Mouse (Mus musculus): ENCODE results near the gene Prex1. TPM values are rescaled to one million over a fixed set of nuclear protein-coding genes. Genes with fewer than 3 reads are reported as not detected.

Gene Prex1
- total and polyA plus RNA-seq, 3 experiments, result 5.5 to 19.5 (median 18.5) TPM

DNA sequence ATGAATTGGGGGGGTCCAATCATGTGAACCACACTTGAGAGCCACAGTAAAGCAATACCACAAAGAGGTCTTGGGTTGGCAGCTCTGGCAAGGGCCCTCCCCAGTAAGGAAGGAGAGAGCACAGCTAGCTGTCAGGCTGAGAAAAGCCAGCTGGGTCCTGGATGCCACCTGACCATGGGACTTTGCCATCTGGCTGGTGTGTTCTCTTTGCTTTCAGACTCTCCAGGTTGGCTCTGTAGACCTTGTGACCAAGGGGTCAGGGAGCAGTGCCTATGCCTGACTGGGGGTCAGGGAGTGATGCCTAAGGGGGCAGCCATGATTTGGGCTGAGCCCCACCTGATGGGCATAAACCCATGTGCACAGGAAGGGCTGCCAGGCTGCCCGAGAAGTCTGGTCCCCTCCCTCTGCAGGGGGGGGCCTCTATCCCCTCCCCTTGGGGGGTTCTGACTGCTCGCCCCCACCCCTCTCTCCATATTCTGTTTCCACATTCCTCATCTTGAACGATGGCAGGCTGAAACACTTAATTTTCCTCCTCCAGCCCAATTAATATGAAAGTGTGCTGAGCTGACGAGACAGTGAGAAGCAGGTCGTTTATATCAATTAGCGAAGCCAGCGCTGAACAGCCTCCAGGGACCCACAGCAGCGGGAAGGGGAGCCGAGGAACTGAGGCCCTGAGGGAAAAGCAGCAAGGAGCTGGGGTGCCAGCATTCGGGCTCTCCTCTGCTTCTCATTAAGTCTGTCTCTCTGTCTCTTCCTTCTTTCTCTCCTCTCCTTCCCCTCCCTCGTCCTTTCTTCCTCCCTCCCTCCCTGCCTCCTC lies 172.3 kb downstream of the Prex1 start:
- Histone ChIP-seq H3K9me3 (replicated peaks; ENCODE audit: low read length) (peaks cover 12% of the 10 kb centered on the region), H3K27ac (ENCODE audit: insufficient read depth, low read depth) (no peak overlapping the region), H3K4me2 (ENCODE audit: insufficient read depth, low read depth, poor library complexity, severe bottlenecking) (no peak overlapping the region), H3K79me2 (replicated peaks; ENCODE audit: control insufficient read depth, extremely low read depth, insufficient read depth, poor library complexity, severe bottlenecking) (no peaks in the 10 kb centered on the region), H3K27me3 (replicated peaks) (peaks cover 59% of the 10 kb centered on the region), H3K9ac (ENCODE audit: insufficient read depth, low read depth) (no peak overlapping the region), H3K36me3 (replicated peaks in 1 of 2; ENCODE audit: control insufficient read depth in 1 of 2, insufficient read depth in 1 of 2, low read length in 1 of 2) (no peaks in the 10 kb centered on the region), H3K4me1 (ENCODE audit: control insufficient read depth in 1 of 2, insufficient read depth in 2 of 2) (no peaks in the 10 kb centered on the region), H3K4me3 (replicated peaks in 1 of 3; ENCODE audit: low read depth in 2 of 3, low read length in 2 of 3, poor library complexity in 1 of 3) (no peak overlapping the region)
- TF ChIP-seq TCF12 (IDR thresholded peaks at IDR 0.05; ENCODE audit: low read depth, low read length), result no peak
- no peak for TF ChIP-seq EP300 (IDR thresholded peaks at IDR 0.05; ENCODE audit: low read length)
- TF ChIP-seq JUN (IDR thresholded peaks at IDR 0.05; ENCODE audit: insufficient read depth, low read depth, low read length), result no peak
- TF ChIP-seq IRF4 (IDR thresholded peaks at IDR 0.05; ENCODE audit: low read depth, low read length), result no peak
- no peak for TF ChIP-seq PAX5 (IDR thresholded peaks at IDR 0.05; ENCODE audit: low read length)
- no peak for DNase-seq (ENCODE audit: extremely low read depth)
- dilution Hi-C loops (cut with MboI; ENCODE audit: extremely low pct_ligation_motif_present, extremely low pct_unique_long_range_greater_than_20kb, low sequenced_read_pairs), result no loop called here
- in situ Hi-C loops (cut with MboI; ENCODE audit: low pct_ligation_motif_present, low pct_unique_long_range_greater_than_20kb, low sequenced_read_pairs), result no loop called here

DNA sequence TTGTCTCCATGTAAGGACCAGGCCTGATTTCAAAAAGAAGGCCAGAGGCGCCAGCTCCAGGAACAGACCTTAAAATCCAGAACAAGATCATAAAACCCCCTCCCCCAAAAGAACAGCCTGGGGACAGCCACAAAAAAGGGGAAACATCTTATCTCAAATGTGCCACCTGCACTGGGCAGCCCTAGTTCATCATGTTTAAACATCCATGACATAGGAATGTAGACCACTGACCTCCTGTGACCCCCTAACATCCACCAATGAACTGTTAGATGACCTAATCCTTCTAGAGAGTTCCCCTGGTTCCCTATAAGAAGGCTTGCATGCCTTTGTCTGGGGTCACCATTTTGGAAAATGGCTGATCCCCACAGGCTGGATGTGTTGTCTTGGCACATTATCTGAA lies 173.4 kb downstream of the Prex1 start:
- H3K4me3 ChIP-seq (replicated peaks in 1 of 3; ENCODE audit: low read depth in 2 of 3, low read length in 2 of 3, poor library complexity in 1 of 3), result no peak overlapping the region
- no peak overlapping the region for H3K27ac ChIP-seq (ENCODE audit: insufficient read depth, low read depth)
- no peak overlapping the region for H3K9ac ChIP-seq (ENCODE audit: insufficient read depth, low read depth)
- no peaks in the 10 kb centered on the region for H3K36me3 ChIP-seq (replicated peaks in 1 of 2; ENCODE audit: control insufficient read depth in 1 of 2, insufficient read depth in 1 of 2, low read length in 1 of 2)
- in situ Hi-C loops (cut with MboI; ENCODE audit: low pct_ligation_motif_present, low pct_unique_long_range_greater_than_20kb, low sequenced_read_pairs), result no loop called here
- no peak for DNase-seq (ENCODE audit: extremely low read depth)
- H3K27me3 ChIP-seq (replicated peaks), result peaks cover 56% of the 10 kb centered on the region
- H3K79me2 ChIP-seq (replicated peaks; ENCODE audit: control insufficient read depth, extremely low read depth, insufficient read depth, poor library complexity, severe bottlenecking), result no peaks in the 10 kb centered on the region
- no peak for TF ChIP-seq IRF4 (IDR thresholded peaks at IDR 0.05; ENCODE audit: low read depth, low read length)
- no peak for TF ChIP-seq MXI1 (IDR thresholded peaks at IDR 0.05; ENCODE audit: low read depth, low read length)
- no peak for TF ChIP-seq TCF12 (IDR thresholded peaks at IDR 0.05; ENCODE audit: low read depth, low read length)
- no peak for TF ChIP-seq JUND (conservative IDR thresholded peaks at IDR 0.05; ENCODE audit: low read depth, low read length)
- TF ChIP-seq ZMIZ1 (IDR thresholded peaks at IDR 0.05; ENCODE audit: low read depth, low read length), result no peak
- TF ChIP-seq KAT2A (IDR thresholded peaks at IDR 0.05; ENCODE audit: insufficient replicate concordance, low read length), result no peak
- TF ChIP-seq ETS1 (conservative IDR thresholded peaks at IDR 0.05; ENCODE audit: low read depth, low read length), result no peak
- TF ChIP-seq ZC3H11A (IDR thresholded peaks at IDR 0.05; ENCODE audit: low read depth, low read length), result no peak
- TF ChIP-seq CTCF (conservative IDR thresholded peaks at IDR 0.05 in 1 of 2, IDR thresholded peaks at IDR 0.05 in 1 of 2; ENCODE audit: low read depth in 2 of 2, low read length in 2 of 2), result no peak
- no peak for TF ChIP-seq RCOR1 (conservative IDR thresholded peaks at IDR 0.05; ENCODE audit: low read depth, low read length)
- no peak for TF ChIP-seq TBP (conservative IDR thresholded peaks at IDR 0.05; ENCODE audit: low read depth, low read length)
- TF ChIP-seq SIN3A (IDR thresholded peaks at IDR 0.05; ENCODE audit: low read length), result no peak
- TF ChIP-seq MAFK (IDR thresholded peaks at IDR 0.05; ENCODE audit: insufficient replicate concordance, low read length), result no peak
- no peak for TF ChIP-seq CHD1 (IDR thresholded peaks at IDR 0.05; ENCODE audit: low read depth, low read length)
- TF ChIP-seq POLR2A (IDR thresholded peaks at IDR 0.05; ENCODE audit: low read depth, low read length), result no peak
- no peak for TF ChIP-seq RAD21 (IDR thresholded peaks at IDR 0.05; ENCODE audit: low read depth, low read length)
- TF ChIP-seq NRF1 (IDR thresholded peaks at IDR 0.05; ENCODE audit: low read depth, low read length), result no peak
- TF ChIP-seq JUN (IDR thresholded peaks at IDR 0.05; ENCODE audit: insufficient read depth, low read depth, low read length), result no peak
- H3K4me1 ChIP-seq (ENCODE audit: control insufficient read depth in 1 of 2, insufficient read depth in 2 of 2), result no peaks in the 10 kb centered on the region
- H3K9me3 ChIP-seq (replicated peaks; ENCODE audit: low read length), result peaks cover 12% of the 10 kb centered on the region
- dilution Hi-C loops (cut with MboI; ENCODE audit: extremely low pct_ligation_motif_present, extremely low pct_unique_long_range_greater_than_20kb, low sequenced_read_pairs), result no loop called here
- H3K4me2 ChIP-seq (ENCODE audit: insufficient read depth, low read depth, poor library complexity, severe bottlenecking), result no peak overlapping the region
